ENCODE assay signal across 8 mouse cellular contexts in genomic region chr13:95548856-95549255, GRCm38 (mm10). TPM values are rescaled to one million over a fixed set of nuclear protein-coding genes. Genes with fewer than 3 reads are reported as not detected.
DNase-seq lines count a peak whose midpoint lies in the region; ATAC-seq and TF ChIP-seq lines count a peak whose summit lies in the region.

No protein-coding gene starts in this region.

- H3K27me3 ChIP-seq in hindbrain, embryonic 10.5 days (ENCODE audit: insufficient read depth, poor library complexity, severe bottlenecking), result 0 out of 2 replicates have a peak, but pooled peaks cover 5% of the 10 kb centered on the region
- H3K27me3 ChIP-seq in midbrain, embryonic 11.5 days (ENCODE audit: control insufficient read depth, insufficient read depth, low read length), result no peaks in the 10 kb centered on the region

- TF ChIP-seq CTCF in layer of hippocampus, adult 2 months (conservative IDR thresholded peaks at IDR 0.05), result no peak

- 31% methylated on average over 6 of the region's 6 CpGs for WGBS in hindbrain, embryonic 10.5 days
- WGBS in midbrain, embryonic 11.5 days, result 7% methylated on average over 6 of the region's 6 CpGs

- H3K4me1 ChIP-seq in hindbrain, embryonic 10.5 days (replicated peaks), result peaks cover 41% of the 10 kb centered on the region
- peaks cover 16% of the 10 kb centered on the region for H3K4me1 ChIP-seq in midbrain, embryonic 11.5 days (ENCODE audit: control insufficient read depth, insufficient read depth, low read length)

- peak; percentile 74 for DNase-seq in heart, adult 11 months
- DNase-seq in heart, adult 8-10 months (ENCODE audit: low spot score), result no peak
- peak; percentile 61 for DNase-seq in embryo, embryonic 10.5 days (ENCODE audit: low spot score)
- no peak for DNase-seq in hindbrain, embryonic 10.5 days (ENCODE audit: low spot score)
- DNase-seq in midbrain, embryonic 11.5 days (ENCODE audit: low spot score, missing footprints), result peak; percentile 92
- DNase-seq in adrenal gland, adult 18-20 months (ENCODE audit: low spot score in 2 of 2), result no peak
- no peak for DNase-seq in layer of hippocampus, adult 2 months (ENCODE audit: low spot score in 2 of 2)
- no peak for DNase-seq in layer of hippocampus, adult 9-11 months

- no peaks in the 10 kb centered on the region for H3K9me3 ChIP-seq in hindbrain, embryonic 10.5 days
- no peaks in the 10 kb centered on the region for H3K9me3 ChIP-seq in midbrain, embryonic 11.5 days (ENCODE audit: control insufficient read depth, low read length)

- peak overlapping the region; percentile 18; the same call in 1 of the 2 replicates for H3K4me3 ChIP-seq in hindbrain, embryonic 10.5 days
- no peak overlapping the region for H3K4me3 ChIP-seq in midbrain, embryonic 11.5 days (ENCODE audit: low read depth, low read length)
- H3K4me3 ChIP-seq in layer of hippocampus, adult 2 months, result no peak overlapping the region

- peak overlapping the region; percentile 30; the same call in 1 of the 2 replicates for H3K4me2 ChIP-seq in midbrain, embryonic 11.5 days

- H3K27ac ChIP-seq in hindbrain, embryonic 10.5 days, result peak overlapping the region; percentile 50
- H3K27ac ChIP-seq in midbrain, embryonic 11.5 days (ENCODE audit: low read depth, low read length), result no peak overlapping the region; the same call in 1 of the 2 replicates
- no peak overlapping the region for H3K27ac ChIP-seq in layer of hippocampus, adult 2 months

- peak; percentile 38 for ATAC-seq in midbrain, embryonic 11.5 days (ENCODE audit: low FRiP score)

- H3K9ac ChIP-seq in midbrain, embryonic 11.5 days (ENCODE audit: low read length), result no peak overlapping the region

- no peaks in the 10 kb centered on the region for H3K36me3 ChIP-seq in hindbrain, embryonic 10.5 days
- no peaks in the 10 kb centered on the region for H3K36me3 ChIP-seq in midbrain, embryonic 11.5 days (ENCODE audit: control insufficient read depth, insufficient read depth, low read length)

RNA-seq across cellular contexts. Expression of gene F2rl1, which starts 23.8 kb away (rescaled TPM):
- total RNA-seq in heart, adult 8-10 months (2022), result under 1 TPM; 0.31 to 0.72 (median 0.66) TPM
- polyA plus RNA-seq in hindbrain, embryonic 10.5 days (2016; fragmentation: Nextera tagmentation; extraction: Ambion mirVana), result 0.05 and 0.07 TPM in 2 replicates
- 0.23 and 0.49 TPM in 2 replicates for polyA plus RNA-seq in midbrain, embryonic 11.5 days (2014; fragmentation: Nextera tagmentation; extraction: Ambion mirVana)
- total RNA-seq in adrenal gland, adult 18-20 months (2021), result under 1 TPM; 0.10 to 0.45 TPM
- total RNA-seq in layer of hippocampus, adult 2 months (2021), result under 1 TPM; 0.17 to 0.18 TPM

Comparison
In these comparisons a context has a peak if more than half of its experiments do, and no peak if none do; other contexts are left out.
1. DNase-seq: peak in heart, adult 11 months (single experiment), embryo, embryonic 10.5 days (single experiment) and midbrain, embryonic 11.5 days (single experiment); none in heart, adult 8-10 months (single experiment), hindbrain, embryonic 10.5 days (single experiment), adrenal gland, adult 18-20 months (0 of 2), layer of hippocampus, adult 2 months (0 of 2) and layer of hippocampus, adult 9-11 months (single experiment).